Mouse (Mus musculus) MEL (cell line): ENCODE data around the gene Il6ra. TPM values are rescaled to one million over a fixed set of nuclear protein-coding genes. Genes with fewer than 3 reads are reported as not detected.

Source experiments
- DNase-seq: peaks from one replicate; pipeline ENCODE4 v3.0.0; 2011; ENCODE audit warnings: low read depth, low spot score
- H3K27ac ChIP-seq: 2 replicates; pipeline ENCODE4 v1.5.1; 2012; ENCODE audit warnings: low read depth, mild to moderate bottlenecking, control low read depth, low read length, moderate library complexity; ENCODE audit not compliant: control insufficient read depth
- H3K27me3 ChIP-seq, 2 experiments: fragments of 150-350 bp in 1 of 2; sonication (generic) in 1 of 2; 2 replicates each; pipeline ENCODE4 v1.6.1; 2012; ENCODE audit warnings: low read length in 2 of 2, mild to moderate bottlenecking in 2 of 2, improper control_type of control experiment in 1 of 2, moderate library complexity in 1 of 2; ENCODE audit not compliant: insufficient read depth in 2 of 2, control insufficient read depth in 1 of 2
- H3K36me3 ChIP-seq, 2 experiments: 2 replicates each; pipeline ENCODE4 v1.6.1; 2012 to 2014; ENCODE audit warnings: low read length in 2 of 2, improper control_type of control experiment in 1 of 2, inconsistent platforms in 1 of 2, mild to moderate bottlenecking in 1 of 2; ENCODE audit not compliant: insufficient read depth in 2 of 2, control insufficient read depth in 1 of 2
- H3K4me1 ChIP-seq, 2 experiments: fragments of 150-350 bp in 1 of 2; sonication (generic) in 1 of 2; 2 replicates each; pipeline ENCODE4 v1.6.1; 2012; ENCODE audit warnings: low read length in 2 of 2, improper control_type of control experiment in 1 of 2, mild to moderate bottlenecking in 1 of 2; ENCODE audit not compliant: insufficient read depth in 2 of 2, control insufficient read depth in 1 of 2
- H3K4me3 ChIP-seq, 2 experiments: fragments of 150-350 bp in 1 of 2; sonication (generic) in 1 of 2; 2 replicates each; pipeline ENCODE4 v1.5.1; 2012; ENCODE audit warnings: low read depth in 2 of 2, low read length in 2 of 2, mild to moderate bottlenecking in 2 of 2, moderate library complexity in 2 of 2, control low read depth in 1 of 2, improper control_type of control experiment in 1 of 2; ENCODE audit not compliant: control insufficient read depth in 1 of 2, insufficient read depth in 1 of 2
- H3K79me2 ChIP-seq: 2 replicates; pipeline ENCODE4 v1.6.1; 2012; ENCODE audit warnings: mild to moderate bottlenecking, low read length, moderate library complexity; ENCODE audit not compliant: control insufficient read depth, poor library complexity, insufficient read depth
- H3K9ac ChIP-seq: 2 replicates; pipeline ENCODE4 v1.6.1; 2012; ENCODE audit warnings: low read depth, mild to moderate bottlenecking, control low read depth, low read length, moderate library complexity; ENCODE audit not compliant: control insufficient read depth, poor library complexity, severe bottlenecking
- H3K9me3 ChIP-seq: fragments of 150-350 bp; sonication (generic); replicated peaks from 2 replicates; pipeline ENCODE4 v1.6.1; 2012; ENCODE audit warnings: mild to moderate bottlenecking, low read length, improper control_type of control experiment, moderate library complexity; ENCODE audit not compliant: insufficient read depth
- BHLHE40 ChIP-seq: IDR thresholded peaks from 2 replicates; pipeline ENCODE4 v1.6.1; 2012; ENCODE audit warnings: low read depth, mild to moderate bottlenecking, inconsistent platforms, low read length, improper control_type of control experiment, borderline replicate concordance
- CHD1 ChIP-seq: IDR thresholded peaks from 2 replicates; pipeline ENCODE4 v1.6.1; 2012; ENCODE audit warnings: low read depth, mild to moderate bottlenecking, inconsistent platforms, low read length, improper control_type of control experiment
- CHD2 ChIP-seq: IDR thresholded peaks from 2 replicates; pipeline ENCODE4 v1.6.1; 2011; ENCODE audit warnings: low read length, improper control_type of control experiment
- ELF1 ChIP-seq: IDR thresholded peaks from 2 replicates; pipeline ENCODE4 v1.6.1; 2014; ENCODE audit warnings: low read depth, mild to moderate bottlenecking, inconsistent platforms, low read length, improper control_type of control experiment, moderate library complexity
- EP300 ChIP-seq, 2 experiments: IDR thresholded peaks; 2 replicates each; pipeline ENCODE4 v1.6.1; 2011; ENCODE audit warnings: improper control_type of control experiment in 2 of 2, low read length in 2 of 2, low read depth in 1 of 2, mild to moderate bottlenecking in 1 of 2
- ETS1 ChIP-seq: IDR thresholded peaks from 2 replicates; pipeline ENCODE4 v1.6.1; 2012; ENCODE audit warnings: low read depth, mild to moderate bottlenecking, inconsistent platforms, low read length, improper control_type of control experiment, moderate library complexity
- GABPA ChIP-seq: IDR thresholded peaks from 2 replicates; pipeline ENCODE4 v1.6.1; 2012; ENCODE audit warnings: low read depth, mild to moderate bottlenecking, inconsistent platforms, low read length, improper control_type of control experiment, moderate library complexity
- GATA1 ChIP-seq: IDR thresholded peaks from 2 replicates; pipeline ENCODE4 v1.6.1; 2011; ENCODE audit warnings: low read depth, low read length, improper control_type of control experiment
- JUND ChIP-seq: IDR thresholded peaks from 2 replicates; pipeline ENCODE4 v1.6.1; 2011; ENCODE audit warnings: low read depth, mild to moderate bottlenecking, improper control_type of control experiment, low read length
- KAT2A ChIP-seq: conservative IDR thresholded peaks from 2 replicates; pipeline ENCODE4 v1.6.1; 2012; ENCODE audit warnings: low read depth, low read length, improper control_type of control experiment, inconsistent platforms
- MAFK ChIP-seq: IDR thresholded peaks from 2 replicates; pipeline ENCODE4 v1.6.1; 2011; ENCODE audit warnings: low read depth, mild to moderate bottlenecking, low read length, improper control_type of control experiment, borderline replicate concordance
- MAX ChIP-seq: IDR thresholded peaks from 2 replicates; pipeline ENCODE4 v1.6.1; 2011; ENCODE audit warnings: low read length, improper control_type of control experiment
- MAZ ChIP-seq: IDR thresholded peaks from 2 replicates; pipeline ENCODE4 v1.6.1; 2012; ENCODE audit warnings: low read depth, mild to moderate bottlenecking, inconsistent platforms, low read length, improper control_type of control experiment
- MEF2A ChIP-seq: IDR thresholded peaks from 2 replicates; pipeline ENCODE4 v1.6.1; 2014; ENCODE audit warnings: low read depth, mild to moderate bottlenecking, inconsistent platforms, low read length, improper control_type of control experiment; ENCODE audit not compliant: poor library complexity, insufficient replicate concordance, severe bottlenecking; ENCODE audit errors: extremely low read depth
- MYC ChIP-seq: IDR thresholded peaks from 2 replicates; pipeline ENCODE4 v1.6.1; 2011; ENCODE audit warnings: low read depth, mild to moderate bottlenecking, low read length, improper control_type of control experiment, moderate library complexity
- NELFE ChIP-seq: IDR thresholded peaks from 2 replicates; pipeline ENCODE4 v1.6.1; 2011; ENCODE audit warnings: low read depth, low read length, improper control_type of control experiment
- POLR2AphosphoS2 ChIP-seq: IDR thresholded peaks from 2 replicates; pipeline ENCODE4 v1.6.1; 2011; ENCODE audit warnings: low read length, improper control_type of control experiment
- POLR2AphosphoS5 ChIP-seq: IDR thresholded peaks from 2 replicates; pipeline ENCODE4 v1.6.1; 2012; ENCODE audit warnings: low read depth, borderline replicate concordance, mild to moderate bottlenecking, inconsistent platforms, low read length, moderate library complexity, mixed read lengths
- RAD21 ChIP-seq: IDR thresholded peaks from 2 replicates; pipeline ENCODE4 v1.6.1; 2011; ENCODE audit warnings: mild to moderate bottlenecking, low read depth, low read length, improper control_type of control experiment
- RCOR1 ChIP-seq: IDR thresholded peaks from 2 replicates; pipeline ENCODE4 v1.6.1; 2012; ENCODE audit warnings: low read depth, mild to moderate bottlenecking, inconsistent platforms, low read length, improper control_type of control experiment
- TAL1 ChIP-seq: IDR thresholded peaks from 2 replicates; pipeline ENCODE4 v1.6.1; 2012; ENCODE audit warnings: mild to moderate bottlenecking, inconsistent platforms, low read length, moderate library complexity, mixed read lengths
- TBP ChIP-seq: IDR thresholded peaks from 2 replicates; pipeline ENCODE4 v1.8.0; 2011; ENCODE audit warnings: low read depth, low read length, improper control_type of control experiment
- TCF12 ChIP-seq: IDR thresholded peaks from 2 replicates; pipeline ENCODE4 v1.6.1; 2014; ENCODE audit warnings: low read depth, mild to moderate bottlenecking, inconsistent platforms, low read length, improper control_type of control experiment, moderate library complexity
- UBTF ChIP-seq: IDR thresholded peaks from 2 replicates; pipeline ENCODE4 v1.6.1; 2012; ENCODE audit warnings: low read depth, mild to moderate bottlenecking, inconsistent platforms, low read length, improper control_type of control experiment, moderate library complexity, borderline replicate concordance; ENCODE audit not compliant: insufficient read depth
- USF1 ChIP-seq: IDR thresholded peaks from 2 replicates; pipeline ENCODE4 v1.6.1; 2014; ENCODE audit warnings: low read depth, mild to moderate bottlenecking, inconsistent platforms, low read length, improper control_type of control experiment, moderate library complexity
- ZC3H11A ChIP-seq: IDR thresholded peaks from 2 replicates; pipeline ENCODE4 v1.6.1; 2012; ENCODE audit warnings: low read depth, mild to moderate bottlenecking, inconsistent platforms, low read length, improper control_type of control experiment
- ZMIZ1 ChIP-seq: IDR thresholded peaks from 2 replicates; pipeline ENCODE4 v1.6.1; 2012; ENCODE audit warnings: low read depth, mild to moderate bottlenecking, inconsistent platforms, low read length, improper control_type of control experiment, moderate library complexity
- polyA plus RNA-seq, 2 experiments: library from polyadenylated mRNA; stranded (reverse) in 1 of 2; unstranded in 1 of 2; fragments of >175 nt in 1 of 2; fragments of >200 nt in 1 of 2; gene quantifications; 2 replicates each; pipeline versions ENCODE4 v1.2.1 to v1.2.4; 2012; ENCODE audit warnings: low replicate concordance in 2 of 2, low read depth in 1 of 2; ENCODE audit not compliant: insufficient read length in 2 of 2, insufficient read depth in 1 of 2, missing spikeins in 1 of 2
- total RNA-seq: library from RNA; depleted of rRNA; stranded (reverse); fragments of 300-350 nt; gene quantifications from 2 replicates; pipeline ENCODE4 v1.2.3, GENCODE M21; 2012

Gene Il6ra
- total and polyA plus RNA-seq, 3 experiments: 0.15 to 3.4 TPM; not detected in 1

DNA sequence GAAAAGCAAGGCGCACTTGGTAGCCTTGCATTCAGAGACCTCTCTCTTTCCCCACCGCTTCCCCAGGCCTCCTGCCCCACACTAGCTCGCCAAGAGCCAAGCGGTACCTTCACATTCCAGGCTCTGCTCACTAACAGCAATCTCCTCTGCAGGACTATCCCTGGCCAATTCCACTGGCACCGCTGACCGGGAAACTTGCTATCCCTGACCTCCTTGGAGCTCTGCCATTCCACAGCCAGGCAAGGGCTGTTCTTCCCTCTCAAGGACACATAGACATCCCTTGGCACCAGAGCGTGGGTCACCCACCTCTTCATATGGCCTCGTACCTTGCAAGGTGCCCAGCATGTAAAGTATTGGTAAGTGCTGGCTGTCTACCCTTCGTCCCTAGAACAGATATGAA is 29.9 kb upstream of the Il6ra start:
- Histone ChIP-seq H3K36me3 (peaks cover 0 to 12% of the 10 kb centered on the region in 2 experiments; a peak in 2 of 4 replicates), H3K4me3 (no peak overlapping the region), H3K27me3 (no peaks in the 10 kb centered on the region), H3K4me1 (no peaks in the 10 kb centered on the region), H3K9me3 (no peaks in the 10 kb centered on the region), H3K79me2 (no peaks in the 10 kb centered on the region), H3K9ac (no peak overlapping the region), H3K27ac (no peak overlapping the region)
- no peak for TF ChIP-seq JUND
- TF ChIP-seq CHD1: no peak
- TF ChIP-seq MAFK: no peak
- TF ChIP-seq MYC: no peak
- no peak for TF ChIP-seq POLR2AphosphoS2
- TF ChIP-seq MAX: no peak
- no peak for TF ChIP-seq MEF2A
- no peak for TF ChIP-seq TCF12
- TF ChIP-seq TAL1: no peak
- TF ChIP-seq UBTF: no peak
- TF ChIP-seq GABPA: no peak
- TF ChIP-seq KAT2A: no peak
- no peak for TF ChIP-seq ZC3H11A
- no peak for TF ChIP-seq TBP
- TF ChIP-seq ETS1: no peak
- TF ChIP-seq BHLHE40: no peak
- TF ChIP-seq POLR2AphosphoS5: no peak
- TF ChIP-seq RAD21: no peak
- DNase-seq: no peak

DNA sequence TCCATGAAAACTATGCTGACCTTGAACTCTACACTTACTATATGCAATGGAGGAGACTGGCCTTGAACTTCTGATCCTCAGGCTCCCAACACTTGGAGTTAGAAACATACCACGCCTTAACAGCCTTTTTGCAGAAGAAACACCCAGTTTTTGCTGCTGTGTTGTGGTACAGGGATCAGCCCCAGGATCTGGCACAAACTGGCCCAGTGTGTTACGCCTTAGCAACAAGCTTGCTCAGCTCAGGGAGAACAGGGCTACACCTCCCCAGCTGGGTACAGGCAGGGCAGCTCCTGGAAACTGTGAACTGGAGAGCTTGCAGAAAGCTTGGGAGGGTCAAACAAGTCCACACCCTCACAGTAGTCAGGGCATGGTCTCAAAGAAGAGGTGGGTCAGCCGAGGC is 23.5 kb upstream of the Il6ra start:
- H3K79me2 ChIP-seq: no peaks in the 10 kb centered on the region
- no peaks in the 10 kb centered on the region for H3K4me1 ChIP-seq
- no peak overlapping the region for H3K27ac ChIP-seq
- no peak overlapping the region for H3K4me3 ChIP-seq
- H3K36me3 ChIP-seq: no peaks in the 10 kb centered on the region
- H3K27me3 ChIP-seq: no peaks in the 10 kb centered on the region
- TF ChIP-seq MAZ: no peak
- TF ChIP-seq USF1: no peak
- TF ChIP-seq RCOR1: no peak
- no peak for TF ChIP-seq EP300 (IDR thresholded peaks at IDR 0.05; ENCODE audit: low read depth in 1 of 2, low read length in 2 of 2)
- TF ChIP-seq CHD2: no peak
- no peak for TF ChIP-seq KAT2A
- TF ChIP-seq ELF1: no peak
- TF ChIP-seq MYC: no peak
- TF ChIP-seq RAD21: no peak
- no peak for TF ChIP-seq TBP
- TF ChIP-seq ZMIZ1: no peak
- no peak for TF ChIP-seq GATA1
- TF ChIP-seq NELFE: no peak
- TF ChIP-seq MEF2A: no peak
- TF ChIP-seq GABPA: no peak
- no peak for TF ChIP-seq ZC3H11A
- TF ChIP-seq, all 39 proteins: peak for 0
- Histone ChIP-seq H3K9me3 (no peaks in the 10 kb centered on the region), H3K9ac (no peak overlapping the region)
- no peak for DNase-seq
